Mouse (Mus musculus) thymus, postnatal 36 days (tissue): Measurements from ENCODE around the gene Gpr35.
A peak's percentile ranks its signal among the peaks of the same experiment; 100 is the strongest.
"Not testable (repeated sequence)": the region's sequence is repeated elsewhere in the genome, so short reads cannot be mapped to it uniquely, and the experiment has no call there.

Source experiments
- DNase-seq, 2 experiments: peaks; one replicate each; pipeline ENCODE4 v3.0.0; 2022; ENCODE audit warnings: mixed read lengths in 2 of 2

Gene Gpr35

GRCm38 (mm10) chr1:92934182-92934827 lies 16.4 kb upstream of the Gpr35 start, which contains the start of gene Capn10:
Gene Capn10 (plus strand): TSS chr1:92934376.
- peak; percentile 88 to 90 for DNase-seq

- no peak for DNase-seq
Measured at GRCm38 (mm10) chr1:92935054-92935962, 15.4 kb upstream of the Gpr35 start.

- DNase-seq, result no peak
Measured at GRCm38 (mm10) chr1:92935977-92936376, 14.7 kb upstream of the Gpr35 start.

- DNase-seq, result no peak
Measured at GRCm38 (mm10) chr1:92936467-92936866, 14.2 kb upstream of the Gpr35 start.

- no peak for DNase-seq
Measured at GRCm38 (mm10) chr1:92937797-92938196, 12.9 kb upstream of the Gpr35 start.

- no peak for DNase-seq
Measured at GRCm38 (mm10) chr1:92939746-92940145, 10.9 kb upstream of the Gpr35 start.

GRCm38 (mm10) chr1:92943219-92943989 lies 7.3 kb upstream of the Gpr35 start:
- no peak for DNase-seq

- DNase-seq, result no peak
Measured at GRCm38 (mm10) chr1:92947966-92948365, 2.7 kb upstream of the Gpr35 start.

GRCm38 (mm10) chr1:92949426-92949825 lies 1.2 kb upstream of the Gpr35 start:
- peak in 1 of 2 experiments; percentile 15 for DNase-seq

GRCm38 (mm10) chr1:92953641-92954040 lies 3.0 kb downstream of the Gpr35 start:
- DNase-seq, result no peak

GRCm38 (mm10) chr1:92956571-92957335 lies 6.1 kb downstream of the Gpr35 start:
- DNase-seq, result peak; percentile 64 to 69

- no peak for DNase-seq
Measured at GRCm38 (mm10) chr1:92958999-92959398, 8.3 kb downstream of the Gpr35 start.

- DNase-seq, result not testable (repeated sequence)
Measured at GRCm38 (mm10) chr1:92970791-92971190, 20.1 kb downstream of the Gpr35 start.

- no peak for DNase-seq
Measured at GRCm38 (mm10) chr1:92971879-92972795, 21.5 kb downstream of the Gpr35 start.

GRCm38 (mm10) chr1:92972854-92973253 lies 22.2 kb downstream of the Gpr35 start:
- no peak for DNase-seq

- no peak for DNase-seq
Measured at GRCm38 (mm10) chr1:92976141-92976566, 25.5 kb downstream of the Gpr35 start.

GRCm38 (mm10) chr1:92978645-92979044 lies 28.0 kb downstream of the Gpr35 start:
- DNase-seq, result no peak

GRCm38 (mm10) chr1:92979073-92979602 lies 28.5 kb downstream of the Gpr35 start:
- DNase-seq, result no peak

GRCm38 (mm10) chr1:92981056-92981845 lies 30.6 kb downstream of the Gpr35 start:
- no peak for DNase-seq
